Mouse (Mus musculus) hindbrain, postnatal 0 days (tissue): Measurements from ENCODE around the gene Slit1. TPM values are rescaled to one million over a fixed set of nuclear protein-coding genes. Genes with fewer than 3 reads are reported as not detected.

Experiments used
- ATAC-seq: fragments of 200-750 bp; cut with Nextera tagmentation; 2 replicates; pipeline ENCODE4 v1.8.0; 2017; ENCODE audit warnings: mild to moderate bottlenecking, moderate TSS enrichment, moderate library complexity
- DNase-seq: peaks from one replicate; pipeline ENCODE4 v3.0.0-alpha.2; 2015; ENCODE audit warnings: low spot score
- H3K27ac ChIP-seq: fragments of 300-500 bp; sonication (generic); 2 replicates; pipeline ENCODE4 v1.5.1; 2014; ENCODE audit warnings: mild to moderate bottlenecking
- H3K27me3 ChIP-seq: fragments of 300-500 bp; sonication (generic); 2 replicates; pipeline ENCODE4 v1.6.1; 2014; ENCODE audit warnings: low read length, mixed read lengths; ENCODE audit not compliant: insufficient read depth
- H3K36me3 ChIP-seq: fragments of 300-500 bp; sonication (generic); 2 replicates; pipeline ENCODE4 v1.6.1; 2014; ENCODE audit warnings: low read length, mixed read lengths; ENCODE audit not compliant: insufficient read depth
- H3K4me1 ChIP-seq: fragments of 300-500 bp; sonication (generic); 2 replicates; pipeline ENCODE4 v1.6.1; 2014; ENCODE audit warnings: antibody characterized with exemption, low read length, mixed read lengths; ENCODE audit not compliant: insufficient read depth
- H3K4me2 ChIP-seq: fragments of 300-500 bp; sonication (generic); 2 replicates; pipeline ENCODE4 v1.6.1; 2014; ENCODE audit warnings: low read depth, mild to moderate bottlenecking, low read length, moderate library complexity, mixed read lengths
- H3K4me3 ChIP-seq: fragments of 300-500 bp; sonication (generic); 2 replicates; pipeline ENCODE4 v1.5.1; 2014; ENCODE audit warnings: low read length
- H3K9ac ChIP-seq: fragments of 300-500 bp; sonication (generic); replicated peaks from 2 replicates; pipeline ENCODE4 v1.6.1; 2014; ENCODE audit warnings: mild to moderate bottlenecking, low read length, moderate library complexity, mixed read lengths
- H3K9me3 ChIP-seq: fragments of 300-500 bp; sonication (generic); 2 replicates; pipeline ENCODE4 v1.6.1; 2016; ENCODE audit warnings: low read length, mixed read lengths
- CTCF ChIP-seq: IDR thresholded peaks from 2 replicates; pipeline ENCODE4 v1.5.1; 2016; ENCODE audit warnings: antibody characterized with exemption, control low read depth, low read depth
- WGBS: fragments of 180-500 bp; shearing (Covaris S2); extraction: QIAGEN DNeasy Blood & Tissue Kit; methylation state at CpG from one replicate; pipeline ENCODE4 v1.1.7; 2014; 5-methylcytosine and 5-hydroxymethylcytosine counted together
- polyA plus RNA-seq: library from polyadenylated mRNA; unstranded; fragments of >200 nt; fragmentation: Nextera tagmentation; extraction: Ambion mirVana; gene quantifications from 2 replicates; pipeline ENCODE4 v1.2.1, GENCODE M21; 2015
- total RNA-seq: library from RNA; depleted of rRNA; stranded (reverse); fragments of >200 nt; gene quantifications from 2 replicates; pipeline ENCODE4 v1.2.3, GENCODE M21; 2014

Slit1 gene
- total and polyA plus RNA-seq, 2 experiments from 2014 or later: 13.3 to 69.2 TPM

- H3K36me3 ChIP-seq: no peaks in the 10 kb centered on the region
- WGBS: 16% methylated on average over 6 of the region's 6 CpGs
- H3K4me3 ChIP-seq: no peak overlapping the region
- DNase-seq (no peak), ATAC-seq (no peak)
- no peaks in the 10 kb centered on the region for H3K9me3 ChIP-seq
- H3K27me3 ChIP-seq: peaks cover 13% of the 10 kb centered on the region; the same call in 1 of the 2 replicates
- no peak overlapping the region for H3K4me2 ChIP-seq
- H3K27ac ChIP-seq: no peak overlapping the region
- no peak for TF ChIP-seq CTCF
- no peaks in the 10 kb centered on the region; the same call in 1 of the 2 replicates for H3K4me1 ChIP-seq
- no peak overlapping the region for H3K9ac ChIP-seq
Observed at GRCm38 (mm10) chr19:41655089-41655783, 88.2 kb downstream of the Slit1 start.

- TF ChIP-seq CTCF: no peak
- Histone ChIP-seq H3K9ac (no peak overlapping the region), H3K4me2 (no peak overlapping the region), H3K36me3 (no peaks in the 10 kb centered on the region), H3K27ac (no peak overlapping the region), H3K9me3 (no peaks in the 10 kb centered on the region), H3K27me3 (peaks cover 13% of the 10 kb centered on the region; the same call in 1 of the 2 replicates), H3K4me1 (no peaks in the 10 kb centered on the region; the same call in 1 of the 2 replicates), H3K4me3 (no peak overlapping the region)
- DNase-seq (peak; percentile 51), ATAC-seq (no peak)
- WGBS: 20% methylated on average over 10 of the region's 10 CpGs
Observed at GRCm38 (mm10) chr19:41651967-41652366, 91.5 kb downstream of the Slit1 start.

GRCm38 (mm10) chr19:41649394-41649793 is 94.1 kb downstream of the Slit1 start:
- WGBS: 48% methylated on average over 10 of the region's 10 CpGs
- no peak overlapping the region for H3K9ac ChIP-seq

DNA sequence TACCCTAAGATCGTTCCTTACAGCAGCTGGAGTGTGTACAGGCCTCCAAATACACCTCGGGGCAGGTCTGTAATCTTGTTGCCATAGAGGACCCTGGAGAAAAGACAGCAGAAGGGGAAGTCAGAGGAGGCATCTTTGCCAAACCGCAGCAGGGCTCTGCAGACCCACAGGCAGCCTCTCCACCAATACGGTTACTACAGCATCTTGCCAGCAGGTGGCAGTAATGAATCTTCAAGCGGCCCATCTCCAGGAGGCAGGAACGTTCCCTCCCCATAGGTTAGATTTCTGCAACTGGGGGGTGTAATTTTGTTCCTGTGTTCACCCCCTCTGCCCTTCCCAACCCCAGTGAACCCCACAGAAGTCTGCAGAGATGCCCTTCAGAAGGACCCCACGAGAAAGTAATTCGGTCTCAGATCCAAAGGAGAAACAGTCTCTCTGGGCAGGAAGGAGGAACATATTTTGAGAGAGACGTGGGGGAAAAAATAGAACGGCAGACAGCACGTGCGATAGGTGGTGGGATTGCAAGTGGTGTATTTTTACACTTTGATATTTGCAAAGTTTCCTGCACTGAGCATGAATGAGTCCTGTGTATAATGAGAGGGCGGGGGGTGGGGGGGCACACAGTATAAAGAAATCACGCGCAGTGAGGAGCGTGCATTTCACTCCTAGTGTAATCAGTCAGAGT is 96.4 kb downstream of the Slit1 start:
- H3K9me3 ChIP-seq: no peaks in the 10 kb centered on the region
- TF ChIP-seq CTCF: peak; percentile 86
- no peak overlapping the region for H3K4me2 ChIP-seq
- H3K4me3 ChIP-seq: no peak overlapping the region
- DNase-seq (peak; percentile 88), ATAC-seq (peak; percentile 69)
- no peak overlapping the region for H3K9ac ChIP-seq
- no peaks in the 10 kb centered on the region for H3K36me3 ChIP-seq
- no peak overlapping the region for H3K27ac ChIP-seq
- H3K27me3 ChIP-seq: 0 out of 2 replicates have a peak, but pooled peaks cover 9% of the 10 kb centered on the region
- 36% methylated on average over 16 of the region's 16 CpGs for WGBS
- H3K4me1 ChIP-seq: no peaks in the 10 kb centered on the region; the same call in 1 of the 2 replicates

More at GRCm38 (mm10) chr19:41649394-41649793, 94.1 kb downstream of the Slit1 start:
- TF ChIP-seq CTCF: no peak
- Histone ChIP-seq H3K9me3 (no peaks in the 10 kb centered on the region), H3K4me1 (no peaks in the 10 kb centered on the region; the same call in 1 of the 2 replicates), H3K4me3 (no peak overlapping the region), H3K4me2 (no peak overlapping the region), H3K27ac (no peak overlapping the region), H3K27me3 (0 out of 2 replicates have a peak, but pooled peaks cover 9% of the 10 kb centered on the region), H3K36me3 (no peaks in the 10 kb centered on the region)
- ATAC-seq: no peak
- no peak for DNase-seq

- no peak overlapping the region for H3K27ac ChIP-seq
- H3K4me3 ChIP-seq: no peak overlapping the region
- no peak for TF ChIP-seq CTCF
- H3K27me3 ChIP-seq: no peaks in the 10 kb centered on the region
- no peaks in the 10 kb centered on the region for H3K9me3 ChIP-seq
- no peaks in the 10 kb centered on the region for H3K36me3 ChIP-seq
- DNase-seq (no peak), ATAC-seq (no peak)
- no peak overlapping the region for H3K9ac ChIP-seq
- WGBS: 40% methylated on average over 11 of the region's 11 CpGs
- no peaks in the 10 kb centered on the region for H3K4me1 ChIP-seq
- no peak overlapping the region for H3K4me2 ChIP-seq
Observed at GRCm38 (mm10) chr19:41643010-41643409, 100.5 kb downstream of the Slit1 start.

DNA sequence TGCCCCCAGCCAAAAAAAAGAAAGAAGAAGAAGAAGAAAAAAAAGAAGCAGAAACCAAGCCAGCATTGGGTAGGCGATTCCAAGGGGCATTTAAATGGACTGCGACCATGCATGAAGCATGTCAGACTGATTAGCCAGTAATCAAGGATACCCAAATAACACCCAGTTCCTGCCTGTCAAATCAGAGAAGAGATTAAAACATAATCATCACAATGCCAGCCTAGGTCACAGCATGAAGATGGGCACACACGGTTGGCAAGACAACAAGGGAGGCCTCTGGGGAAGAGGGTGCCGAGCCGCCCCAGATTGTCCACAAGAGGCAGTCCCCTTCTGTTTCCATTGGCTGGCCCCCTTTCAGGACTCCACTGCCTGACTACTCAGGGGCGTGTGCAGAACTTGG is 108.5 kb downstream of the Slit1 start:
- ATAC-seq (peak; percentile 78), DNase-seq (peak; percentile 77)
- Histone ChIP-seq H3K27ac (no peak overlapping the region), H3K9ac (no peak overlapping the region), H3K4me1 (no peaks in the 10 kb centered on the region), H3K27me3 (no peaks in the 10 kb centered on the region), H3K36me3 (no peaks in the 10 kb centered on the region), H3K9me3 (no peaks in the 10 kb centered on the region), H3K4me2 (no peak overlapping the region), H3K4me3 (no peak overlapping the region)
- TF ChIP-seq CTCF: peak; percentile 33; the same call in 1 of the 2 replicates
- 29% methylated on average over 6 of the region's 6 CpGs for WGBS
